Mouse (Mus musculus): ENCODE data around the gene Impg1. TPM values are rescaled to one million over a fixed set of nuclear protein-coding genes. Genes with fewer than 3 reads are reported as not detected.

Impg1 gene
- total RNA-seq, 2 experiments from 2014 or later, result not detected

DNA sequence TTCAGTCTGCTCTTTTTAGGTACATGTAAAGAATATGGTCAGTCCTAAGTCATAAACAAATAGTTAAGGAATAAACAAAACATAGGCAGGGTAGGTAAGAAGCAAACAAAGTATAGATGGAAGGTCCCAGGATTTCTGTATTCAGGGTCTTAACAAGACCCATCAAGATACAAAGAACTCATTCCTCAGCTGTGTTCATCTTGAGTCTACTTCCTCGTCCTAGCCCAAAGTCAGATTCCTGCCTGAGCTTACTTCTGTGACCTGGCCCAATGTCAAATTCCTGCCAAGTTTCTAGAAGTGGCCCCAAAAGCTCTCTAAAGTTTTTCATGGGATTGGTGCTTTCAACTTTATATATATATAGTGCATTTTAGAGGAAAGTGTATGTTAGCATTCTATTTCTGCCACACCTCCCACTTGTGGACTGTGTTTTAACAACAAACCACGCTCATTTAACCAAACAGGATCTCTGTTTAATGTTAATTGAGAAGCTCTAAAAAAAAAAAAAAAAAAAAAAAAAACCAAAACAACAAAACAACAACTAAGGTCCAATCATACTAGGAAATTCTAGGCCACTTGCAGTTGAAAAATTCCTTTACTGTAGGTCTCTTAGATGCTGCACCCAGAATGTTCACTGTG is 180.6 kb downstream of the Impg1 start:
- DNase-seq (ENCODE audit: low spot score in 2 of 2), result no peak

DNA sequence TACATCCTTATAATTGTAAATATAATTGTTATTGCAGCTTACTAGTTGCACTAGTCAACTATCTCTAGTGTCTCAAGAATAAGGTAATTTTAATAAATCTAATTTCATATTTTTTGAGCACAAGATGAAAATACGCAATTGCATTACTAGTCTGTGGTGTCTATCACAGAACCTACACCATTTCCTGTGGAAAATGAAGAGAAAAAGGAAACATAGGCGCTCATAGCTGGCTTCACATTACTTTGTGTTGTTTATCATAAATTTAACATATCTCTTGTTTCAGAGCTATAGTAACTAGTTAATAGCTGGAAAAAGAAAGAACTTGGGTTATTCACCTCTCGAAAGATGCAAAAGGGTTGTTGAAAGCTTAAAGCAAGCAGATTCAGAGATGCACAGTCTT is 182.9 kb downstream of the Impg1 start:
- no peak for DNase-seq (ENCODE audit: low spot score in 2 of 2)

- no peak for DNase-seq (ENCODE audit: low spot score in 2 of 2)
These were observed 184.6 kb downstream of the Impg1 start for GRCm38 (mm10) chr9:80280724-80281123.

- no peak for DNase-seq (ENCODE audit: low spot score in 2 of 2)
These were observed 187.5 kb downstream of the Impg1 start for GRCm38 (mm10) chr9:80277770-80278169.

- no peak for DNase-seq (ENCODE audit: low spot score in 2 of 2)
These were observed 188.1 kb downstream of the Impg1 start for GRCm38 (mm10) chr9:80277157-80277556.

DNA sequence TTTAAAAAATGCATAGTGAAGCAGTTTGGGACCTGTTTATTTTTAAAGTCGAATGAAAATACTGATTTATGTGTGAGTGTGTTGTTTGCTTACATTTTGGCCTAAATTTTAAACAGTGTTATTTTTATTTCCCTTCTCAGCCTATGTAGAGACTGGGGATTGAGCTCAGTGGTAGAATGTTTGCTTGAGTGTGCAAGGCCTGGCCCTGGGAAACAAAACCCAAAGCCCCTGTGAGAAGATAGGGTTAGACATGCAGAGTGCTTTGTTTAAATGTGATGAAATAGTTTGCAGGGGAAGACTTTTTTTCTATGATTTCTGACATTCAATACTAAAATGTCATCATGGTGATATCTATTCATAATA is 189.5 kb downstream of the Impg1 start:
- DNase-seq (ENCODE audit: low spot score in 2 of 2), result no peak

GRCm38 (mm10) chr9:80275053-80275771 is 190.1 kb downstream of the Impg1 start:
- no peak for DNase-seq (ENCODE audit: low spot score in 2 of 2)

- no peak for DNase-seq (ENCODE audit: low spot score in 2 of 2)
These were observed 192.3 kb downstream of the Impg1 start for GRCm38 (mm10) chr9:80272951-80273350.

- no peak for DNase-seq (ENCODE audit: low spot score in 2 of 2)
These were observed 195.7 kb downstream of the Impg1 start for GRCm38 (mm10) chr9:80269596-80269995.

DNA sequence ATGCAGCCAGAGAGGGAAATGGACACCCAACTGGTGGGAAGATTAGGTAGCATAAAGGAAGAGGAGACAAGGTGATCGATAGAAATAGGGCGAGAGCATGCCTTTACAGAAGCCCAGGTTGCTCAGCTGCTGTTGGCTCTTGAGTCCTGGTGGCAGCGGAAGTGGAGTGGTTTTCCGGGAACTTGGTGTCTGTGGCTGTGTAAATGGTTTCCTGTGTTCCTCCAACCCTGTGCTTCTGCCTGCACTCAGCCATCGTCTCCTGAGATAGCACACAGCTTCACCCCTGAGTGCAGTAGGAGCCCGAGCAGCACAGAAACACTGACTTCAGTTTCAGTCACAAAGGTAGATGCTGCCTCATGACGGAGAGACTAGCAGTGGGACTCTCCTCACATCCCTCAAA is 198.8 kb downstream of the Impg1 start:
- no peak for DNase-seq (ENCODE audit: low spot score in 2 of 2)

DNA sequence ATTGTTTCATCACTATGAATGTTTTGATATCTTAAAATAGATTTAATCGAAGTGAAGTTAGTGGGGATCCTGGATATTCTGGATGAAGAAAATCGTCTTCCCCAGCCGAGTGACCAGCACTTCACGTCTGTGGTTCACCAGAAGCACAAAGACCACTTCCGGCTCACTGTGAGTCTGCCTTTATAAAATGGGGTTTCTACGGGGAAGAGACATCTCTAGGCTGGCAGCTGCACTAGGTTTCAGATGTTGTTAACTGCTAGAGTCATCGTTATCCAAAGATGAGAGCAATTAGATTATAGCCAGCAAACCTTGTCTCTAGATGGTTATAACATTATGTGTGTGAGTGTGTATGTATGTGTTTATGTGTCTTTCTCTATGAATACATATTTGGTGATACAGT is 199.2 kb downstream of the Impg1 start:
- no peak for DNase-seq (ENCODE audit: low spot score in 2 of 2)

Data from layer of hippocampus, postnatal 10 days (tissue).